Mouse (Mus musculus) midbrain, postnatal 0 days (tissue): Measurements from ENCODE around the gene Mus81. TPM values are rescaled to one million over a fixed set of nuclear protein-coding genes. Genes with fewer than 3 reads are reported as not detected.

Experiments
- ATAC-seq: fragments of 200-750 bp; cut with Nextera tagmentation; 2 replicates; pipeline ENCODE4 v1.8.0; 2017; ENCODE audit warnings: moderate number of reproducible peaks, mild to moderate bottlenecking, moderate TSS enrichment, moderate library complexity; ENCODE audit not compliant: low FRiP score
- DNase-seq: peaks from one replicate; pipeline ENCODE4 v3.0.0-alpha.2; 2015; ENCODE audit warnings: low spot score
- H3K27ac ChIP-seq: fragments of 300-500 bp; sonication (generic); 2 replicates; pipeline ENCODE4 v1.5.1; 2014; ENCODE audit warnings: low read depth, mild to moderate bottlenecking, low read length, mixed read lengths
- H3K27me3 ChIP-seq: fragments of 300-500 bp; sonication (generic); 2 replicates; pipeline ENCODE4 v1.6.1; 2014; ENCODE audit warnings: low read length, control low read depth, mixed read lengths; ENCODE audit not compliant: insufficient read depth
- H3K36me3 ChIP-seq: fragments of 300-500 bp; sonication (generic); 2 replicates; pipeline ENCODE4 v1.6.1; 2014; ENCODE audit warnings: low read length, control low read depth, mixed read lengths; ENCODE audit not compliant: insufficient read depth
- H3K4me1 ChIP-seq: fragments of 300-500 bp; sonication (generic); 2 replicates; pipeline ENCODE4 v1.6.1; 2014; ENCODE audit warnings: mild to moderate bottlenecking, control low read depth, antibody characterized with exemption, low read length, mixed read lengths; ENCODE audit not compliant: insufficient read depth
- H3K4me2 ChIP-seq: fragments of 300-500 bp; sonication (generic); 2 replicates; pipeline ENCODE4 v1.6.1; 2014; ENCODE audit warnings: low read depth, mild to moderate bottlenecking, low read length, mixed read lengths; ENCODE audit not compliant: poor library complexity, severe bottlenecking
- H3K4me3 ChIP-seq: fragments of 300-500 bp; sonication (generic); 2 replicates; pipeline ENCODE4 v1.5.1; 2014; ENCODE audit warnings: low read depth, mild to moderate bottlenecking, low read length, moderate library complexity
- H3K9ac ChIP-seq: fragments of 300-500 bp; sonication (generic); replicated peaks from 2 replicates; pipeline ENCODE4 v1.6.1; 2014; ENCODE audit warnings: mild to moderate bottlenecking, low read length, moderate library complexity, mixed read lengths; ENCODE audit not compliant: poor library complexity, severe bottlenecking
- H3K9me3 ChIP-seq: fragments of 300-500 bp; sonication (generic); 2 replicates; pipeline ENCODE4 v1.6.1; 2016; ENCODE audit warnings: low read length, control low read depth
- CTCF ChIP-seq: IDR thresholded peaks from 2 replicates; pipeline ENCODE4 v1.5.1; 2016; ENCODE audit warnings: antibody characterized with exemption, mild to moderate bottlenecking
- WGBS: fragments of 180-500 bp; shearing (Covaris S2); extraction: QIAGEN DNeasy Blood & Tissue Kit; methylation state at CpG from one replicate; pipeline ENCODE4 v1.1.7; 2014; 5-methylcytosine and 5-hydroxymethylcytosine counted together
- polyA plus RNA-seq: library from polyadenylated mRNA; unstranded; fragments of >200 nt; fragmentation: Nextera tagmentation; extraction: Ambion mirVana; gene quantifications from 2 replicates; pipeline ENCODE4 v1.2.1, GENCODE M21; 2015
- total RNA-seq: library from RNA; depleted of rRNA; stranded (reverse); fragments of >200 nt; gene quantifications from 2 replicates; pipeline ENCODE4 v1.2.3, GENCODE M21; 2014

Mus81 gene
- total and polyA plus RNA-seq, 2 experiments from 2014 or later, result 27.9 to 87.3 TPM

GRCm38 (mm10) chr19:5461411-5461810 is 26.8 kb downstream of the Mus81 start:
- 86% methylated on average over 6 of the region's 6 CpGs for WGBS
- no peak for ATAC-seq
- no peaks in the 10 kb centered on the region for H3K9me3 ChIP-seq

GRCm38 (mm10) chr19:5460465-5460911 is 27.7 kb downstream of the Mus81 start, which contains the start of gene Fibp:
Gene Fibp (plus strand): TSS chr19:5460615.
- no peak for TF ChIP-seq CTCF
- WGBS, result under 1% methylated on average over 32 of the region's 32 CpGs
- peak; percentile 73 for ATAC-seq
- Histone ChIP-seq H3K9ac (peak within 1 kb of the TSS; percentile 77), H3K4me2 (peak within 1 kb of the TSS; percentile 94), H3K27ac (peak within 1 kb of the TSS; percentile 76), H3K4me1 (peaks cover 13% of the 10 kb centered on the region), H3K4me3 (peak within 1 kb of the TSS; percentile 74), H3K9me3 (no peaks in the 10 kb centered on the region), H3K36me3 (peaks cover 16% of the 10 kb centered on the region), H3K27me3 (no peaks in the 10 kb centered on the region)
- DNase-seq, result peak; percentile 95

More at GRCm38 (mm10) chr19:5461411-5461810, 26.8 kb downstream of the Mus81 start:
- Histone ChIP-seq H3K4me2 (peak overlapping the region; percentile 94), H3K4me3 (peak overlapping the region; percentile 74), H3K27me3 (no peaks in the 10 kb centered on the region), H3K36me3 (peaks cover 25% of the 10 kb centered on the region), H3K9ac (peak overlapping the region; percentile 77), H3K4me1 (peaks cover 5% of the 10 kb centered on the region), H3K27ac (no peak overlapping the region)
- DNase-seq, result no peak
- TF ChIP-seq CTCF, result no peak

GRCm38 (mm10) chr19:5459896-5460295 is 28.3 kb downstream of the Mus81 start:
- H3K27me3 ChIP-seq, result no peaks in the 10 kb centered on the region
- peak overlapping the region; percentile 77 for H3K9ac ChIP-seq
- WGBS, result 30% methylated on average over 3 of the region's 3 CpGs
- H3K27ac ChIP-seq, result peak overlapping the region; percentile 76
- peak overlapping the region; percentile 94 for H3K4me2 ChIP-seq
- no peak for TF ChIP-seq CTCF
- ATAC-seq, result no peak
- peaks cover 12% of the 10 kb centered on the region for H3K36me3 ChIP-seq
- no peak for DNase-seq
- peaks cover 18% of the 10 kb centered on the region for H3K4me1 ChIP-seq
- no peaks in the 10 kb centered on the region for H3K9me3 ChIP-seq
- H3K4me3 ChIP-seq, result peak overlapping the region; percentile 74

- Histone ChIP-seq H3K27ac (no peak overlapping the region), H3K36me3 (peaks cover 17% of the 10 kb centered on the region), H3K9ac (no peak overlapping the region), H3K4me2 (no peak overlapping the region), H3K4me1 (peaks cover 18% of the 10 kb centered on the region), H3K4me3 (no peak overlapping the region), H3K27me3 (no peaks in the 10 kb centered on the region), H3K9me3 (no peaks in the 10 kb centered on the region)
- 68% methylated on average over 7 of the region's 7 CpGs for WGBS
- TF ChIP-seq CTCF, result no peak
- no peak for DNase-seq
- no peak for ATAC-seq
These were observed 29.2 kb downstream of the Mus81 start for GRCm38 (mm10) chr19:5459019-5459418.

- Histone ChIP-seq H3K4me2 (peak within 1 kb of the TSS; percentile 92), H3K27ac (peak within 1 kb of the TSS; percentile 98), H3K4me1 (peaks cover 18% of the 10 kb centered on the region), H3K9ac (peak within 1 kb of the TSS; percentile 91), H3K9me3 (no peaks in the 10 kb centered on the region), H3K27me3 (no peaks in the 10 kb centered on the region), H3K4me3 (peak within 1 kb of the TSS; percentile 80), H3K36me3 (peaks cover 10% of the 10 kb centered on the region; the same call in 1 of the 2 replicates)
- TF ChIP-seq CTCF, result no peak
- ATAC-seq (no peak), DNase-seq (no peak)
- 13% methylated on average over 14 of the region's 14 CpGs for WGBS
These were observed 30.3 kb downstream of the Mus81 start, which contains the start of gene Ccdc85b for GRCm38 (mm10) chr19:5457746-5458442. Gene Ccdc85b (minus strand): TSS chr19:5457894.
